Mouse (Mus musculus): Measurements from ENCODE around the gene Plekha4.

- TF ChIP-seq EP300 (IDR thresholded peaks at IDR 0.05; ENCODE audit: insufficient read depth, low read depth, low read length) = no peak
- TF ChIP-seq CTCF (IDR thresholded peaks at IDR 0.05) = no peak
- no peak for TF ChIP-seq POLR2A (IDR thresholded peaks at IDR 0.05; ENCODE audit: insufficient read depth, low read depth, low read length)
These were observed 11.7 kb upstream of the Plekha4 start for GRCm38 (mm10) chr7:45514411-45514810.

Measured in heart, adult 2 months (tissue).